Mouse (Mus musculus) lung, embryonic 16.5 days (tissue): ENCODE data around the gene Wdr76. TPM values are rescaled to one million over a fixed set of nuclear protein-coding genes. Genes with fewer than 3 reads are reported as not detected.
A peak's percentile ranks its signal among the peaks of the same experiment; 100 is the strongest.
"Not testable (repeated sequence)": the region's sequence is repeated elsewhere in the genome, so short reads cannot be mapped to it uniquely, and the experiment has no call there.

Source experiments
- ATAC-seq: fragments of 200-750 bp; cut with Nextera tagmentation; 2 replicates; pipeline ENCODE4 v1.8.0; 2017; ENCODE audit warnings: low read depth, mild to moderate bottlenecking, moderate library complexity
- H3K27ac ChIP-seq: fragments of 300-500 bp; sonication (generic); 2 replicates; pipeline ENCODE4 v1.5.1; 2014; ENCODE audit warnings: mild to moderate bottlenecking, control low read depth, low read length
- H3K27me3 ChIP-seq: fragments of 300-500 bp; sonication (generic); 2 replicates; pipeline ENCODE4 v1.6.1; 2014; ENCODE audit warnings: low read depth, low read length, mixed read lengths; ENCODE audit not compliant: control insufficient read depth, insufficient read depth
- H3K36me3 ChIP-seq: fragments of 300-500 bp; sonication (generic); 2 replicates; pipeline ENCODE4 v1.6.1; 2014; ENCODE audit warnings: low read length; ENCODE audit not compliant: control insufficient read depth, insufficient read depth
- H3K4me1 ChIP-seq: fragments of 300-500 bp; sonication (generic); replicated peaks from 2 replicates; pipeline ENCODE4 v1.6.1; 2014; ENCODE audit warnings: low read length, mixed read lengths; ENCODE audit not compliant: control insufficient read depth, insufficient read depth
- H3K4me2 ChIP-seq: fragments of 300-500 bp; sonication (generic); 2 replicates; pipeline ENCODE4 v1.6.1; 2014; ENCODE audit warnings: low read depth, low read length, control low read depth
- H3K4me3 ChIP-seq: fragments of 300-500 bp; sonication (generic); 2 replicates; pipeline ENCODE4 v1.5.1; 2014; ENCODE audit warnings: mild to moderate bottlenecking, low read length, control low read depth
- H3K9ac ChIP-seq: fragments of 300-500 bp; sonication (generic); 2 replicates; pipeline ENCODE4 v1.6.1; 2014; ENCODE audit warnings: low read length, control low read depth
- H3K9me3 ChIP-seq: fragments of 300-500 bp; sonication (generic); 2 replicates; pipeline ENCODE4 v1.6.1; 2016; ENCODE audit warnings: low read length; ENCODE audit not compliant: control insufficient read depth
- WGBS: fragments of 180-500 bp; shearing (Covaris S2); extraction: QIAGEN DNeasy Blood & Tissue Kit; methylation state at CpG from one replicate; pipeline ENCODE4 v1.1.7; 2014; 5-methylcytosine and 5-hydroxymethylcytosine counted together
- polyA plus RNA-seq: library from polyadenylated mRNA; unstranded; fragments of >200 nt; fragmentation: Nextera tagmentation; extraction: Ambion mirVana; gene quantifications from 2 replicates; pipeline ENCODE4 v1.2.1, GENCODE M21; 2015

Wdr76 gene
- polyA plus RNA-seq, 1 experiment from 2014 or later, result 9.8 TPM

DNA sequence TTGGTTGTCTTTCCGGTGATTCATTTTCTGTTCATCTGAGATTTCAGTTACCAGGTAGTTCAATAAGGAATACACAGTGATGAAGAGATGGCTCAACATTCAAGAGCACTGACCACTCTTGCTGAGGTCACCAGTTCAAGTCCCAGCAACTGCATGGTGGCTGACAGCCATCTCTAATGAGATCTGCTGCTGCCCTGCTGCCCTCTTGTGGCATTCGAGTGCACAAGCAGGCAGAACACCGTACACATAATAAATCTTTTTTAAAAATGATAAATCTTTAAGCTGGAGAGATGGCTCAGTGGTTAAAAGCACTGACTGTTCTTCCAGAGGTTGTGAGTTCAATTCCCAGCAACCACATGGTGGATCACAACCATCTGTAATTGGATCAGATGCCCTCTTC lies 26.0 kb upstream of the Wdr76 start:
- Histone ChIP-seq H3K9me3 (no peaks in the 10 kb centered on the region), H3K27me3 (no peaks in the 10 kb centered on the region), H3K36me3 (no peaks in the 10 kb centered on the region), H3K4me2 (no peak overlapping the region), H3K9ac (no peak overlapping the region), H3K27ac (no peak overlapping the region), H3K4me3 (no peak overlapping the region), H3K4me1 (no peaks in the 10 kb centered on the region)
- WGBS, result 53% methylated on average over 3 of the region's 3 CpGs
- no peak for ATAC-seq

DNA sequence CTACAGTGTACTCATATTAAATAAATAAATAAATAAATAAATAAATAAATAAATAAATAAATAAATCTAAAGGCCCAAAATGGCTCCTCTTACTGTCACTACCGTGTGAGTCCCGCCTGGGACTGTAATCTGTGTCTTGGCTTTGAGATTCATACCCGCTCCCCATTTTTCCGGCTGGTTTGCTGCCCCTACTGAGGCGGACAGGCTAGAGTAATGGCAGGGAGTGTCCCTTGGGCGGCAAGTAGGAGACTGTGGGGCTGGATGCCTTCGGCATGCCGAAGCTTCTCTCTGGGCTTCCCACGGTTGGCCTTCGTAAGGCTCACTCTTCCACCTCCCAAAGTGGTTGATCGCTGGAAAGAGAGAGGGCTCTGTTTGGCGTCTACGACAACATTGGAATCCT lies 25.6 kb upstream of the Wdr76 start:
- H3K36me3 ChIP-seq, H3K27me3 ChIP-seq, H3K27ac ChIP-seq, ATAC-seq, H3K4me1 ChIP-seq, H3K4me3 ChIP-seq, H3K4me2 ChIP-seq, H3K9ac ChIP-seq, H3K9me3 ChIP-seq: not testable (repeated sequence)
- WGBS, result 80% methylated on average over 13 of the region's 13 CpGs

DNA sequence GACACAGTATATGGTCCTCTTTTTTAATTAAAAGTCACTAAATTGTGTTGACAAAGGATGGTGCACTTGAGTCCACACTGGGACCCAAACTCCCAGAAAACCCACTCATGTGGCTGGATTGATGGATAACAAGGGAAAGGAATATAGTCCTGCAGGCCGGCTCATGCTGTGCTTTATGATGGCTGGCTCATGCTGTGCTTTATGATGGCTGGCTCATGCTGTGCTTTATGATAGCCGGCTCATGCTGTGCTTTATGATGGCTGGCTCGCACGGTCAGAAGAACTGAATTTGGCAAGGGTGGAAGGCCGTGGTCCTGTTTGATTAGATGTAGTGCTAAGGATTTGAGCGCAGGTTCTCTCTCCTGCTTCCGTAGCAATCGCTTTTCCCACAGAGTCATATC lies 22.9 kb upstream of the Wdr76 start:
- no peak for ATAC-seq
- Histone ChIP-seq H3K27me3 (no peaks in the 10 kb centered on the region), H3K9me3 (no peaks in the 10 kb centered on the region), H3K9ac (no peak overlapping the region), H3K4me3 (no peak overlapping the region), H3K4me1 (no peaks in the 10 kb centered on the region), H3K27ac (no peak overlapping the region), H3K36me3 (no peaks in the 10 kb centered on the region), H3K4me2 (no peak overlapping the region)
- WGBS, result 74% methylated on average over 8 of the region's 8 CpGs

DNA sequence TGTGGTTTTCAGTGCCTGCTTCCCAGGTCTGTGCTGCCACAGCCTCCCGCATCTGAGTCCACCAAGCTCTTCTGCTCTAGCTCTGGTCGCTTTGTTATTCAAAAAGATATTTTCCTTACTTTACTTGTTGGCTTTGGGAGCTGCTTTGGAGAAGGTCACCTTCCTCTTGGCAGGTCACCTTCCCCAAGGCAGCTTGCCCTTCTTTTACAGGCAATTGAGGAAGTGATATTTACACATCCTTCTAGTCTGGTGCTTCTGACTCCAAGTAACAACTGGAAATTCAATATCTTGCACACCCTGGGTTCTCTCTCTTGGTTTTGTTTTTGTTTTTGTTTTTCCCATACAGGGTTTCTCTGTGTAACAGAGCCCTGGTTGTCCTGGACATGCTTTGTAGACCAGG lies 22.1 kb upstream of the Wdr76 start:
- not testable (repeated sequence) for H3K4me2 ChIP-seq, H3K27me3 ChIP-seq, H3K9me3 ChIP-seq, H3K4me3 ChIP-seq, ATAC-seq, H3K27ac ChIP-seq, H3K4me1 ChIP-seq, H3K9ac ChIP-seq, H3K36me3 ChIP-seq
- WGBS, result 89% methylated on average over 1 of the region's 2 CpGs

GRCm38 (mm10) chr2:121501550-121501949 lies 5.0 kb upstream of the Wdr76 start:
- H3K4me2 ChIP-seq, H3K9ac ChIP-seq, H3K4me3 ChIP-seq, H3K27ac ChIP-seq, H3K9me3 ChIP-seq, H3K4me1 ChIP-seq, H3K36me3 ChIP-seq, ATAC-seq, H3K27me3 ChIP-seq: not testable (repeated sequence)
- WGBS, result 76% methylated on average over 2 of the region's 6 CpGs

GRCm38 (mm10) chr2:121507173-121507950 lies 839 bp downstream of the Wdr76 start:
- Histone ChIP-seq H3K4me3 (peak overlapping the region; percentile 66), H3K27ac (no peak overlapping the region), H3K9me3 (no peaks in the 10 kb centered on the region), H3K4me1 (peaks cover 3% of the 10 kb centered on the region), H3K27me3 (no peaks in the 10 kb centered on the region), H3K4me2 (peak overlapping the region; percentile 60), H3K36me3 (peaks cover 5% of the 10 kb centered on the region; the same call in 1 of the 2 replicates), H3K9ac (peak overlapping the region; percentile 76)
- 2% methylated on average over 12 of the region's 12 CpGs for WGBS
- no peak for ATAC-seq

DNA sequence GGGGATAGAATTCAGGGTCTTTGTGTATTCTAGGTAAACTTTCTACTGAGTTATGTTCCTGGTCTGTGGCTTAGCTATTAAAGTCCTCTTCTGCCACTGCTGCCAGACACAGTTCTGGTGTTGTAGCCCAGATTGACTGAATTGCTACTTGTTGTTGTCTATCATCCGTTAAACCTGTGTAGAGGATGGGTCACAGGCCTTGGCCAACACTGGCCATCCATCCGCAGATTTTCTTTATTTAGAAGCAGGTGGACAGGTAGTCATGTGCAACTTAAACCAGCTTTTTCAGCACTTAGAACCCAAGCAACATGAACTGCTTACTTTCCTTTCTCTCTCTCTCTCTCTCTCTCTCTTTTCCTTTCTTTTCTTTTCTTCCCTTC lies 1.4 kb downstream of the Wdr76 start:
- Histone ChIP-seq H3K9ac (peak overlapping the region; percentile 76), H3K4me2 (peak overlapping the region; percentile 60), H3K4me3 (peak overlapping the region; percentile 66), H3K27ac (no peak overlapping the region), H3K4me1 (peaks cover 3% of the 10 kb centered on the region), H3K27me3 (no peaks in the 10 kb centered on the region), H3K9me3 (no peaks in the 10 kb centered on the region), H3K36me3 (peaks cover 5% of the 10 kb centered on the region; the same call in 1 of the 2 replicates)
- 59% methylated on average over 2 of the region's 2 CpGs for WGBS
- ATAC-seq, result no peak

DNA sequence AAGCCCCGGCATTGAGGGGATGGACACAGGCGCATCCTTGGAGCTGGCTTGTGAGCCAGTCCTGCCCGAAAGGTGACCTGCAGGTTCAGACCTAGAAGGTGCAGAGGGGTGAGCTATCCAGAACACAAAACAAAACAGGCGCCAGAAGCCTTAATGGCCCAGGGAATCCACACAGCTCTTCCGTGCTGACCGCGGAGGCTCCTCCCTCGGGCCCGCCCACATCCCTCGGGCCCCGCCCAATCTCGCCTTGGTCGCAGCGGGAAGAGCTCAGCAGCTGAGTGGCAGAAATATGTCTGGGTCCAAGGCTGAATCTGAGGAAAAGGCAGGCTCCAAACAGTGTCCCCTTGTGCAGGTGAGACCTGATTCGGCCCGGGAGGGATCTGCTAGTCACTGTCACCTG lies 3.1 kb downstream of the Wdr76 start:
- ATAC-seq, result peak; percentile 63
- peaks cover 5% of the 10 kb centered on the region; the same call in 1 of the 2 replicates for H3K36me3 ChIP-seq
- WGBS, result 27% methylated on average over 16 of the region's 16 CpGs
- no peak overlapping the region for H3K27ac ChIP-seq
- peak overlapping the region; percentile 43 for H3K4me3 ChIP-seq
- H3K4me1 ChIP-seq, result peaks cover 3% of the 10 kb centered on the region
- H3K4me2 ChIP-seq, result peak overlapping the region; percentile 55
- H3K9me3 ChIP-seq, result no peaks in the 10 kb centered on the region
- H3K9ac ChIP-seq, result peak overlapping the region; percentile 46
- no peaks in the 10 kb centered on the region for H3K27me3 ChIP-seq

DNA sequence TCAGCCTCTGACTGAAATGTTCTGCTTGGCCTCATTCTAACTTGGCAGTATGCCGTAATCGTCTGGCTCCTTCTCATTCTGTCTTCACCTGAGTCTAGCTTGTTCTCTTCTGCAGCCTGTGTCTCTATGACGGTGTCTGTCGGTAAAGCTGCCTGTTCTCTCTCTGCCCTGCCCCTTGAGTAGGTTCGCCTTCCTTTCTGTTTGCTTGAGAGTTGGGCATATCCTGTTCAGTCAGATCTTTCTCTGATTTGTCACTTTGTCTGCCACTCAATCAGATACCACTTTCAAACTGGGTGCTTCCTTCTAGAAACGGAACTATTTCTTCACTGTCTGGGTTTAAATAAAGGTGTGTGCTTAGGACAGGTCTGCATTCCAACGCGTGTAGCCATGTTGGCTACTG lies 4.9 kb downstream of the Wdr76 start:
- Histone ChIP-seq H3K27me3 (no peaks in the 10 kb centered on the region), H3K4me2 (no peak overlapping the region), H3K9ac (no peak overlapping the region), H3K4me3 (no peak overlapping the region), H3K4me1 (peaks cover 3% of the 10 kb centered on the region), H3K9me3 (no peaks in the 10 kb centered on the region), H3K27ac (no peak overlapping the region), H3K36me3 (peaks cover 5% of the 10 kb centered on the region; the same call in 1 of the 2 replicates)
- no peak for ATAC-seq
- 90% methylated on average over 8 of the region's 8 CpGs for WGBS
